Mouse (Mus musculus) G1E (cell line): ENCODE results near the gene Slc25a12.

Experiments
- CTCF ChIP-seq: IDR thresholded peaks from 2 replicates; pipeline ENCODE4 v1.5.1; 2012; ENCODE audit warnings: low read depth, low read length, inconsistent platforms, mixed read lengths
- GATA1 ChIP-seq: IDR thresholded peaks from 2 replicates; pipeline ENCODE4 v1.6.1; 2012; ENCODE audit warnings: borderline replicate concordance, low read length, inconsistent platforms, mixed read lengths
- TAL1 ChIP-seq: conservative IDR thresholded peaks from 2 replicates; pipeline ENCODE4 v1.6.1; 2012; ENCODE audit warnings: low read depth, low read length, inconsistent platforms, mixed read lengths

- TF ChIP-seq GATA1, result no peak
- TF ChIP-seq CTCF, result no peak
- TF ChIP-seq TAL1, result no peak
These were observed 97.5 kb downstream of the Slc25a12 start for GRCm38 (mm10) chr2:71270085-71270484.
